In genomic region chr4:150849964-150850363, GRCm38 (mm10) we compare ENCODE assay signal across 17 mouse cellular contexts. TPM values are rescaled to one million over a fixed set of nuclear protein-coding genes. Genes with fewer than 3 reads are reported as not detected.
DNase-seq lines count a peak whose midpoint lies in the region; ATAC-seq and TF ChIP-seq lines count a peak whose summit lies in the region.
"Had no signal": no experiment of that assay in that cellular context is flagged by ENCODE, and none has a peak within 500 bp of the region (broad histone marks: within the 10 kb centered on the region; RNA-seq: fewer than 3 reads in every experiment).

No protein-coding gene starts in this region.

- TF ChIP-seq EP300 in heart, postnatal 0 days (IDR thresholded peaks at IDR 0.05; ENCODE audit: low read depth) = no peak
- TF ChIP-seq EP300 in liver, postnatal 0 days (IDR thresholded peaks at IDR 0.05; ENCODE audit: low read depth) = no peak

- peaks cover 13% of the 10 kb centered on the region for H3K27me3 ChIP-seq in heart, postnatal 0 days (ENCODE audit: control insufficient read depth, insufficient read depth, low read length)
- 0 out of 2 replicates have a peak, but pooled peaks cover 3% of the 10 kb centered on the region for H3K27me3 ChIP-seq in heart, embryonic 12.5 days (replicated peaks)
- H3K27me3 ChIP-seq in liver, postnatal 0 days (ENCODE audit: insufficient read depth, low read length) = peaks cover 5% of the 10 kb centered on the region; the same call in 1 of the 2 replicates
- H3K27me3 ChIP-seq in E14TG2a.4 (ENCODE audit: insufficient read depth, low read length) = peaks cover 27% of the 10 kb centered on the region
- H3K27me3 ChIP-seq: limb, embryonic 12.5 days; stomach, embryonic 15.5 days had no signal

- TF ChIP-seq CTCF in heart, postnatal 0 days (IDR thresholded peaks at IDR 0.05; ENCODE audit: low read depth) = peak; percentile 61
- TF ChIP-seq CTCF in liver, postnatal 0 days (IDR thresholded peaks at IDR 0.05; ENCODE audit: low read depth) = peak; percentile 54
- peak; percentile 10; the same call in 1 of the 2 replicates for TF ChIP-seq CTCF in E14TG2a.4 (conservative IDR thresholded peaks at IDR 0.05; ENCODE audit: low read length)

- no peak overlapping the region for H3K4me2 ChIP-seq in heart, postnatal 0 days (ENCODE audit: low read depth, low read length)
- H3K4me2 ChIP-seq in heart, embryonic 12.5 days = no peak overlapping the region
- no peak overlapping the region for H3K4me2 ChIP-seq in liver, postnatal 0 days (ENCODE audit: low read depth, low read length)
- H3K4me2 ChIP-seq: heart, embryonic 13.5 days; limb, embryonic 12.5 days; stomach, embryonic 15.5 days had no signal

- no peaks in the 10 kb centered on the region for H3K4me1 ChIP-seq in heart, postnatal 0 days (ENCODE audit: control insufficient read depth, insufficient read depth)
- H3K4me1 ChIP-seq in heart, embryonic 12.5 days (replicated peaks) = 0 out of 2 replicates have a peak, but pooled peaks cover 10% of the 10 kb centered on the region
- peaks cover 10% of the 10 kb centered on the region for H3K4me1 ChIP-seq in liver, postnatal 0 days (ENCODE audit: insufficient read depth)
- peaks cover 8% of the 10 kb centered on the region for H3K4me1 ChIP-seq in E14TG2a.4 (replicated peaks; ENCODE audit: low read depth, low read length)

- no peaks in the 10 kb centered on the region for H3K9me3 ChIP-seq in heart, postnatal 0 days (replicated peaks; ENCODE audit: control insufficient read depth, low read length)
- H3K9me3 ChIP-seq in heart, embryonic 12.5 days (replicated peaks) = no peaks in the 10 kb centered on the region
- no peaks in the 10 kb centered on the region for H3K9me3 ChIP-seq in liver, postnatal 0 days (ENCODE audit: low read length)
- no peaks in the 10 kb centered on the region for H3K9me3 ChIP-seq in E14TG2a.4 (ENCODE audit: low read length)
- H3K9me3 ChIP-seq: heart, embryonic 13.5 days; limb, embryonic 12.5 days; stomach, embryonic 15.5 days had no signal

- peak; percentile 42 for DNase-seq in heart, postnatal 0 days (ENCODE audit: low spot score)
- DNase-seq in liver, postnatal 0 days = no peak
- no peak for DNase-seq in liver
- DNase-seq in induced T-regulatory cell, adult 2 months (ENCODE audit: low read depth) = peak; percentile 35
- DNase-seq in spleen, postnatal 4 days (ENCODE audit: low spot score in 2 of 2) = no peak
- no peak for DNase-seq in frontal cortex, postnatal 36 days (ENCODE audit: low spot score in 2 of 2)
- DNase-seq: adrenal gland, postnatal 36 days; cerebellum, adult 9-10 months; midbrain, embryonic 14.5 days; right cerebral cortex, adult 18-20 months; thymus, postnatal 14 days had no signal

- 42% methylated on average over 10 of the region's 10 CpGs for WGBS in heart, postnatal 0 days
- 52% methylated on average over 10 of the region's 10 CpGs for WGBS in heart, embryonic 12.5 days
- 59% methylated on average over 10 of the region's 10 CpGs for WGBS in liver, postnatal 0 days (ENCODE audit: insufficient replicate concordance)

- H3K9ac ChIP-seq in heart, postnatal 0 days (replicated peaks; ENCODE audit: low read depth, low read length) = no peak overlapping the region
- H3K9ac ChIP-seq in heart, embryonic 12.5 days = no peak overlapping the region
- H3K9ac ChIP-seq in liver, postnatal 0 days (replicated peaks) = no peak overlapping the region
- H3K9ac ChIP-seq: heart, embryonic 13.5 days; limb, embryonic 12.5 days; stomach, embryonic 15.5 days had no signal

- H3K4me3 ChIP-seq in heart, postnatal 0 days (ENCODE audit: low read depth, low read length) = no peak overlapping the region
- H3K4me3 ChIP-seq in heart, embryonic 12.5 days = no peak overlapping the region
- H3K4me3 ChIP-seq in liver, postnatal 0 days (ENCODE audit: low read depth, low read length) = no peak overlapping the region
- H3K4me3 ChIP-seq in E14TG2a.4 (replicated peaks; ENCODE audit: low read length) = no peak overlapping the region
- H3K4me3 ChIP-seq: heart, embryonic 13.5 days; limb, embryonic 12.5 days; stomach, embryonic 15.5 days had no signal

- ATAC-seq in heart, postnatal 0 days (ENCODE audit: insufficient read depth, low read depth) = no peak
- ATAC-seq in heart, embryonic 12.5 days (ENCODE audit: insufficient number of reproducible peaks, low FRiP score) = no peak
- no peak for ATAC-seq in liver, postnatal 0 days
- ATAC-seq: inflammation-experienced regulatory T-cells, adult 6 months had no signal

- no peaks in the 10 kb centered on the region for H3K36me3 ChIP-seq in heart, postnatal 0 days (replicated peaks; ENCODE audit: control insufficient read depth, insufficient read depth, low read length)
- H3K36me3 ChIP-seq in heart, embryonic 12.5 days = no peaks in the 10 kb centered on the region
- H3K36me3 ChIP-seq in liver, postnatal 0 days (replicated peaks; ENCODE audit: insufficient read depth, low read length) = no peaks in the 10 kb centered on the region
- H3K36me3 ChIP-seq in E14TG2a.4 (ENCODE audit: insufficient read depth, low read length) = no peaks in the 10 kb centered on the region
- H3K36me3 ChIP-seq: heart, embryonic 13.5 days; limb, embryonic 12.5 days; stomach, embryonic 15.5 days had no signal

- no peak overlapping the region for H3K27ac ChIP-seq in heart, postnatal 0 days (ENCODE audit: low read depth)
- no peak overlapping the region for H3K27ac ChIP-seq in heart, embryonic 12.5 days (ENCODE audit: poor library complexity, severe bottlenecking)
- H3K27ac ChIP-seq in liver, postnatal 0 days (ENCODE audit: low read depth) = no peak overlapping the region
- H3K27ac ChIP-seq: heart, embryonic 13.5 days; limb, embryonic 12.5 days; stomach, embryonic 15.5 days had no signal

RNA-seq across cellular contexts. Expression of gene Errfi1, which starts 3.8 kb away (rescaled TPM):
- 16.0 and 33.7 TPM in 2 replicates for total RNA-seq in heart, postnatal 0 days (2014; rRNA removed; ENCODE audit: low replicate concordance)
- 7.4 and 7.9 TPM in 2 replicates for polyA plus RNA-seq in heart, postnatal 0 days (2015; fragmentation: Nextera tagmentation; extraction: Ambion mirVana)
- polyA plus RNA-seq in heart, embryonic 12.5 days (2016; fragmentation: Nextera tagmentation; extraction: Ambion mirVana) = 14.0 and 16.5 TPM in 2 replicates
- polyA plus RNA-seq in liver, postnatal 0 days (2015; fragmentation: Nextera tagmentation; extraction: Ambion mirVana) = 141 and 148 TPM in 2 replicates

Comparison
In these comparisons a context has a peak if more than half of its experiments do, and no peak if none do; other contexts are left out.
1. DNase-seq: peak in heart, postnatal 0 days (single experiment) and induced T-regulatory cell, adult 2 months (single experiment); none in liver, postnatal 0 days (single experiment), liver (single experiment), spleen, postnatal 4 days (0 of 2) and frontal cortex, postnatal 36 days (0 of 2).
2. CTCF ChIP-seq: peak in every context shown above with its lines; median percentile 61 in heart, postnatal 0 days; 54 in liver, postnatal 0 days; 10 in E14TG2a.4.